Mouse (Mus musculus): ENCODE data around the gene Cym. TPM values are rescaled to one million over a fixed set of nuclear protein-coding genes. Genes with fewer than 3 reads are reported as not detected.

Gene Cym
- polyA plus RNA-seq, 1 experiment from 2014 or later: not detected

DNA sequence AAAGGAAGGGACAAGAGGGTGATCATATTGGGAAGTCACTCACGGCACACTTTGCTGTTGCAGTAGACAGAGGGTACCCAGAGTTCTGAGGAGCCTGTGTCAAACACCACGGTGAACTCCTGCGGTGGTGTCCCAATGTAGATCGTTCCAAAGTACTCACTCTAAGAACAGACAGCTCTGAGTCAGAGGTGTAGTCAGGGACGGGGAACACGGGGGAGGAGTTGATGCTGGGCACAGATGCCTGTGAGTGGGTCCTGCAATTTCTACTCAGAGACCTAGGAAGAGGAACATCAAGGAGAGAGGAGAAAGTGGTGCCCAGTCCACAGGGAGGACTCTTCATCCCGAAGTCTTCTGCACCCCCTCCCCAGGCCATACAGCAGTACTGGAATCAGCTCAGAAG is 3.0 kb downstream of the Cym start:
- WGBS (ENCODE audit: insufficient replicate concordance): 71% methylated on average over 7 of the region's 7 CpGs
- Histone ChIP-seq H3K9ac (no peak overlapping the region), H3K9me3 (replicated peaks) (no peaks in the 10 kb centered on the region), H3K27ac (no peak overlapping the region), H3K4me2 (no peak overlapping the region), H3K4me3 (no peak overlapping the region), H3K4me1 (no peaks in the 10 kb centered on the region), H3K36me3 (no peaks in the 10 kb centered on the region), H3K27me3 (replicated peaks) (0 out of 2 replicates have a peak, but pooled peaks cover 6% of the 10 kb centered on the region)
- no peak for ATAC-seq

- H3K4me2 ChIP-seq: no peak overlapping the region
- H3K9me3 ChIP-seq (replicated peaks): no peaks in the 10 kb centered on the region
- WGBS (ENCODE audit: insufficient replicate concordance): 66% methylated on average over 3 of the region's 3 CpGs
- no peak for ATAC-seq
- no peaks in the 10 kb centered on the region for H3K4me1 ChIP-seq
- no peak overlapping the region for H3K4me3 ChIP-seq
- no peak overlapping the region for H3K9ac ChIP-seq
- no peaks in the 10 kb centered on the region for H3K36me3 ChIP-seq
- H3K27me3 ChIP-seq (replicated peaks): 0 out of 2 replicates have a peak, but pooled peaks cover 6% of the 10 kb centered on the region
- H3K27ac ChIP-seq: no peak overlapping the region
Measured at GRCm38 (mm10) chr3:107217101-107217480, 4.4 kb downstream of the Cym start.

DNA sequence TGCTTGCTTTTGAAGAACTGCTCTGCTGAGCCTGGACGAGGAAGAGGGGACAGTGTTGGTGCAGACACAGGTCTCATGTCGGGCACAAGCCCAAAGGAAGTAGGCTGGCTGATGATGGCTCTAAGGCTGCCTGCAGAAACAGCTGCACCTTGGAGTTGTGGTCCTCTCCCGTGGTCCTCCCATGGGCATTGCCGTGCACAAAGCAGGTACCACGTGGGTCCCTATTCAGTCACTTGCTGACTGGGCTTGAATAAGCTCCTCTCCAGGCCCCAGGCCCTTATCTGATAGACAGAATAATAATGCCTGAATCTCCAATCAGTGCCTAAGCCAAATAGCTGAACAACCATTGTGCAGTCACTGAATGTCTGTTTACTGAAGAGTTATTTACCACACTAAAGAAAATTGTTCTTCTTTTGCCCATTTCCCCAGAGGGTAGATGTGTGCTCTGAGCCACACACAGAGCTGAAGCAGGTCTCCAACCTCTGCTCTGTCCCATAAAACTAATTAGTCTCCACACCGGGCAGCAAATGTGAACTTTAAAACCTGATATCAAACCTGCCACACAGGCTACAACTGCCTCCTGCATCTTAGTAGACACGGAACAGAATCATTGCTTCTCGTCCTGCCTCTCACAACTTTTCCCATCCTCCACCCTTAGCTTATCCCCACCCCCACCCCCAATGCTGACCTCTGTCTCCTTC is 5.0 kb downstream of the Cym start:
- no peak overlapping the region for H3K4me2 ChIP-seq
- ATAC-seq: no peak
- no peak overlapping the region for H3K9ac ChIP-seq
- no peaks in the 10 kb centered on the region for H3K4me1 ChIP-seq
- H3K36me3 ChIP-seq: no peaks in the 10 kb centered on the region
- H3K27ac ChIP-seq: no peak overlapping the region
- WGBS (ENCODE audit: insufficient replicate concordance): 62% methylated on average over 8 of the region's 8 CpGs
- H3K4me3 ChIP-seq: no peak overlapping the region
- 0 out of 2 replicates have a peak, but pooled peaks cover 6% of the 10 kb centered on the region for H3K27me3 ChIP-seq (replicated peaks)
- no peaks in the 10 kb centered on the region for H3K9me3 ChIP-seq (replicated peaks)

DNA sequence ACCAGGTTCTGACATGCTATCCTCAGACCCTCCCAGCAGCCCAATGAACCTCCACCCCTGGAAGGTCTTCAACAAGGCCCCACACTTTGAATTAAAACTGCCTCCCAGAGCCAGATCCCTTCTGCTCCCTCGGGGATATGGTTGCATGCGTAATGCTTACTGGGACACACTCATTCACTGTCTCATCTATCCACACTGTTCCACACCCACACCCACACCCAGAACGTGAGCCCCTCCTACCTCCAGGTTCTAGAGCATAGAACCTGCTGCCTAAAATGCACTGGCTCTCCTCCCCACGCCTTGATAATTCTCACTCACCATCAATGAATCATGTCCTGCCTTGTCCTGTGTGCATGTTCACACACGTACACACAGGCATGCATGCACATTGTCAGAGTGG is 6.9 kb downstream of the Cym start:
- Histone ChIP-seq H3K4me3 (no peak overlapping the region), H3K36me3 (no peaks in the 10 kb centered on the region), H3K9me3 (replicated peaks) (no peaks in the 10 kb centered on the region), H3K27me3 (replicated peaks) (0 out of 2 replicates have a peak, but pooled peaks cover 6% of the 10 kb centered on the region), H3K9ac (no peak overlapping the region), H3K27ac (no peak overlapping the region), H3K4me2 (no peak overlapping the region), H3K4me1 (no peaks in the 10 kb centered on the region)
- 59% methylated on average over 5 of the region's 5 CpGs for WGBS (ENCODE audit: insufficient replicate concordance)
- ATAC-seq: no peak

DNA sequence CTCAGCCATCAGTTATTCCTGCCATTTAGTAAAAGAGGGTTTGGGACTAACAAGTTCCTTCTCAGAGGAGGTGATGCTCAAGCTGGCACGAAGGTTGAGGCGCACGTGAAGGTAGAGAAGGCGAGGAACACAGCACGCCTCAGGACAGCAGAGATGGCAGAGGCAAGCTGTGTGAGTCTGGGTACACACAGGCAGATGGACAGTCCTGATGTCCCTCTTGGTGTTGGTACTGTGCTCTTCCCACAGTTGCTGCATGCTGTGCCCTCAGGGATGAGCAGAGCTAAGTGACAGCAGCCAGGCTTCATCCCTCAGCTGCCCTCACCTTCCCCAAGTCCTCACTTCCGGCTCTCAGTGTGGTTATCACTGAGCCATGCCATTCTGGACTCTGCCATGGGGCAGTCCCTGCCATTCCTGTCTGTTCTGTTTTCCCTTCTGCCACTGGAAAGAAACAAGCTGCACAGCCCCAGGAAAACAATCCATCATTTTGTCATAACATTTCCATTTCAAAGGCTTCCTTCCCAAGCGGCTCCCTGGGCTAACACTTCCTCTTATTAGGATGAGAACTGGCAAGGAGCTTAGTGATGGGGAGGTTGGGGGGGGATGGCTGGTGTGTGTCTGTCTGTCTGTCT is 13.8 kb downstream of the Cym start:
- no peak overlapping the region for H3K4me3 ChIP-seq
- H3K36me3 ChIP-seq: no peaks in the 10 kb centered on the region
- ATAC-seq: no peak
- no peaks in the 10 kb centered on the region for H3K4me1 ChIP-seq
- H3K27me3 ChIP-seq (replicated peaks): peaks cover 4% of the 10 kb centered on the region
- no peak overlapping the region for H3K9ac ChIP-seq
- 54% methylated on average over 7 of the region's 7 CpGs for WGBS (ENCODE audit: insufficient replicate concordance)
- H3K27ac ChIP-seq: no peak overlapping the region
- no peaks in the 10 kb centered on the region for H3K9me3 ChIP-seq (replicated peaks)
- no peak overlapping the region for H3K4me2 ChIP-seq

DNA sequence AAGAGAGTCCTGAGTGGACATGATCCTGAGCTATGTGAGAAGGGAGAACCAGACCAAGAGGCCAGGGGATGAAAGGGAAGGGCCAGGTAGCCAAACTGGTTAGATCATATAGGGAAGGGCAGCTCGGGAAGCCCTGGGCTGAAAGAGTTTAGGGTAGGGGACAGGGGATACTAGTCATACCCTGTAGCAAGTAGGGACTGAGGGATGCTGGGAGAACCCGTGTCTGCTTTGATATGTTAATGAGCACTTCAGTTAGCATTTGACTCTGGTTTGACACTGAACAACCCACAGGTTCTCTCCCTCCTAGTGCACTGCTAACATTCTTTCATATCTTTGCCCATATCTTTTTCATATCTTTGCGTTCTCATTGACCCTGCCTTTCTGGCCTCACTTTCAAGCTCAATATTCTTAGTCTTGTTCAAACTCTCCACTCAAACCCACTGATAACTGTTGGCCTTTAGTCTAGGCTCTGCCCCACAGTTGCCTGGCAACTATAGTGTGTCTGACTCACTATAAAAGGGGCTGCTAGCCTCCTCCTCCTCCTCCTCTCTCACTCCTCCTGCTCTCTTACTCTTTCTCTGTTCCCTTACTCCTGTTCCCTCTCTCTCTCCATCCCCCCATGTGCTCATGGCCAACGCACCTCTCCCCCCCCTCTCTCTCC is 14.9 kb downstream of the Cym start:
- Histone ChIP-seq H3K36me3 (no peaks in the 10 kb centered on the region), H3K9me3 (replicated peaks) (no peaks in the 10 kb centered on the region), H3K9ac (no peak overlapping the region), H3K27ac (no peak overlapping the region), H3K4me2 (no peak overlapping the region), H3K4me3 (no peak overlapping the region), H3K4me1 (no peaks in the 10 kb centered on the region), H3K27me3 (replicated peaks) (peaks cover 4% of the 10 kb centered on the region)
- ATAC-seq: no peak
- 46% methylated on average over 4 of the region's 4 CpGs for WGBS (ENCODE audit: insufficient replicate concordance)

DNA sequence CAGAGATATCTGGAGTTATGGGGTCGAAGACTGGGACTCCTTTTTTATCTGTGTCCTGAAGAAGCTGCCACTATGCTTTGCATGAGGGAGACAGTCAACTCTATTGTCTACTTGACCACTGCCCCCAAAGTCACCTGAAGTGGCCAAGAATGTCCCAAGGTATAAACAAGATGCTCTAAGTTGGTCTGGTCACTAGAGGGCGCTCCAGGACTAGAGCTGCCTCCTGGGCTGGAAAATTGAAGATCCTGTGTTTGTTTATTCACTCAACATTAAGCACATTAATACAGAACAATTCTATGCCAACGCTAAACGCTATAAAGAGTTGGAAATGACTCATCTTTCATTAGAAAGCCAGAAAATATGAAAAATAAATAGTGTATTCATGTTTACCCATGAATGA is 15.5 kb downstream of the Cym start:
- H3K4me3 ChIP-seq: no peak overlapping the region
- H3K9me3 ChIP-seq (replicated peaks): no peaks in the 10 kb centered on the region
- no peak overlapping the region for H3K27ac ChIP-seq
- ATAC-seq: no peak
- no peaks in the 10 kb centered on the region for H3K4me1 ChIP-seq
- H3K36me3 ChIP-seq: no peaks in the 10 kb centered on the region
- peaks cover 4% of the 10 kb centered on the region for H3K27me3 ChIP-seq (replicated peaks)
- H3K4me2 ChIP-seq: no peak overlapping the region
- no peak overlapping the region for H3K9ac ChIP-seq
- WGBS (ENCODE audit: insufficient replicate concordance): 6% methylated on average over 4 of the region's 4 CpGs

- Histone ChIP-seq H3K9ac (no peak overlapping the region), H3K4me2 (no peak overlapping the region), H3K4me1 (no peaks in the 10 kb centered on the region), H3K9me3 (replicated peaks) (no peaks in the 10 kb centered on the region), H3K4me3 (no peak overlapping the region), H3K27ac (no peak overlapping the region), H3K27me3 (replicated peaks) (peaks cover 4% of the 10 kb centered on the region), H3K36me3 (no peaks in the 10 kb centered on the region)
- ATAC-seq: no peak
Measured at GRCm38 (mm10) chr3:107205170-107205569, 16.4 kb downstream of the Cym start.

DNA sequence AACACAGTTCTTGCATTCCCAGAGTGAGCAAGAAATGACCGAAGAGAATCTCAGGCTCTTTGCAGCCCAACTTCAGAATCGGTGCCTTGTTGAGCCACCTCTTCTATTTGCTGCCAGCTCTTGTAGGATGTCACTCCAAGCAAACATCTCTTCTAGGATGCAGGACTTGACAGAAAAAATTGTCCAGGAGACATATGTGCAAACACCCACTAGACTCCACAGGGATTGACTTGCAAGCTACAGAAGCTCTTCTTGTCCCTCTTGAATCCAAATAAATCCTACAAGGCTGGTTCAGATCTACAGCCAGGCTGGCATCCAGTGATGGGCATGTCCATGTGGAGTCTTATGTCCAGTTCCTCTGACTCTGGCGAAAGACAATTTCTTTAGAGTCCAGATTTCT is 17.1 kb downstream of the Cym start:
- no peak for ATAC-seq
- 61% methylated on average over 3 of the region's 3 CpGs for WGBS (ENCODE audit: insufficient replicate concordance)
- no peaks in the 10 kb centered on the region for H3K36me3 ChIP-seq
- no peaks in the 10 kb centered on the region for H3K9me3 ChIP-seq (replicated peaks)
- no peak overlapping the region for H3K9ac ChIP-seq
- H3K4me1 ChIP-seq: no peaks in the 10 kb centered on the region
- H3K27ac ChIP-seq: no peak overlapping the region
- no peak overlapping the region for H3K4me3 ChIP-seq
- H3K4me2 ChIP-seq: no peak overlapping the region
- peaks cover 4% of the 10 kb centered on the region for H3K27me3 ChIP-seq (replicated peaks)

- 42% methylated on average over 9 of the region's 9 CpGs for WGBS (ENCODE audit: insufficient replicate concordance)
- no peak overlapping the region for H3K4me3 ChIP-seq
- H3K36me3 ChIP-seq: no peaks in the 10 kb centered on the region
- no peak overlapping the region for H3K4me2 ChIP-seq
- H3K27me3 ChIP-seq (replicated peaks): peaks cover 4% of the 10 kb centered on the region
- H3K27ac ChIP-seq: no peak overlapping the region
- H3K4me1 ChIP-seq: no peaks in the 10 kb centered on the region
- no peak overlapping the region for H3K9ac ChIP-seq
- H3K9me3 ChIP-seq (replicated peaks): no peaks in the 10 kb centered on the region
- ATAC-seq: no peak
Measured at GRCm38 (mm10) chr3:107201310-107202180, 20.0 kb downstream of the Cym start.

- H3K4me2 ChIP-seq: no peak overlapping the region
- H3K9me3 ChIP-seq (replicated peaks): no peaks in the 10 kb centered on the region
- no peaks in the 10 kb centered on the region for H3K4me1 ChIP-seq
- H3K36me3 ChIP-seq: no peaks in the 10 kb centered on the region
- H3K9ac ChIP-seq: no peak overlapping the region
- H3K4me3 ChIP-seq: no peak overlapping the region
- H3K27ac ChIP-seq: no peak overlapping the region
- WGBS (ENCODE audit: insufficient replicate concordance): 36% methylated on average over 6 of the region's 6 CpGs
- ATAC-seq: no peak
- no peaks in the 10 kb centered on the region for H3K27me3 ChIP-seq (replicated peaks)
Measured at GRCm38 (mm10) chr3:107188226-107188899, 33.2 kb downstream of the Cym start.
